Mouse (Mus musculus): Measurements from ENCODE around the gene Sh3glb1. TPM values are rescaled to one million over a fixed set of nuclear protein-coding genes. Genes with fewer than 3 reads are reported as not detected.
"Not testable (repeated sequence)": the region's sequence is repeated elsewhere in the genome, so short reads cannot be mapped to it uniquely, and the experiment has no call there.

Gene Sh3glb1
- total RNA-seq (2021): 100 to 1,000 TPM; 289 to 299 TPM
- long read RNA-seq, experiment 1, transcript Sh3glb1-201 (9 exons, 3,961 nt): major isoform, 217 of 571 reads
- long read RNA-seq, experiment 1, transcript Sh3glb1-204 (10 exons, 2,584 nt): minor isoform, 85 of 571 reads
- long read RNA-seq, experiment 1, partial matches to known transcripts: 123 of 571 reads
- long read RNA-seq, experiment 1, other reads (novel, unspliced or antisense): 146 of 571 reads
- long read RNA-seq, experiment 2, transcript Sh3glb1-201 (9 exons, 3,961 nt): major isoform, 244 of 493 reads
- long read RNA-seq, experiment 2, transcript Sh3glb1-204 (10 exons, 2,584 nt): minor isoform, 71 of 493 reads
- long read RNA-seq, experiment 2, partial matches to known transcripts: 69 of 493 reads
- long read RNA-seq, experiment 2, other reads (novel, unspliced or antisense): 109 of 493 reads

DNA sequence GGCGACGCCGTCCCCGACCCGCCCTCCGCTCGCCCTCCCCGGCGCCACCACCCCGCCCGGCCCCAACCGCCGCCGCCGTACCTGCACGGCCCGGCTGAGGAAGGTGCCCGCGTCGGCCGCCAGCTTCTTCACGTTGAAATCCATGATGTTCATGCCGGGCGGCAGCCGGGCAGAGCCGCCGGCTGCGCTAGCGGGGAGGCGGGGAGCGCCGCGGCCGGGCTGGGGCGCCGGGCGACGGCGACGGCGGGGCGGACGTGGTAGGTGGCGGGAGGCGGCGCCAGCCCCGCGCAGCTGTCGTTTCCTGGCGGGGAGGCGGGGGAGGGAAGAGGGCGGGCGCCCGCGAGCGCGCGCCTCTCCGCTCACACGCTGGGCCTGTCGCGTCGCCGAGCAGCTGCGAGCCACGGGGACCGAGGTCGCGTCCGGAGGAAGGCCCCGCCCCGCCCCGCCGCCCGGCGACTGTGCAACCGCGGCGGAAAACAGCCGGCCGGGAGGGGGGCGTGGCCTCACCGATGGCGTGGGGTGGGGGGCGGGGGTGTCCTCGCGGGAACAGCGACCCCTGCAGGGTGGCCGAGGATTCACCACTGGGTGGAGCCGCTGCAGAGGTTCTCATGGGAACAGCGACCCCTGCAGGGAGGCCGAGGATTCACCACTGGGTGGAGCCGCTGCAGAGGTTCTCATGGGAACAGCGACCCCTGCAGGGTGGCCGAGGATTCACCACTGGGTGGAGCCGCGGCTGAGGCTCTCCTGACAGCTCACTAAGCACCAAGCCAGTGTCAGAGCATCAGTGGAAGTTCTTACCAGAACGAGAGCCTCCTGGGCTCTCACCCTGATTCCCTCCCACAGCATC is at the start of gene Sh3glb1:
Gene Sh3glb1 (minus strand): TSS at position 435 of the 847 bp plus-strand sequence.
- DNase-seq: peak; percentile 95

DNA sequence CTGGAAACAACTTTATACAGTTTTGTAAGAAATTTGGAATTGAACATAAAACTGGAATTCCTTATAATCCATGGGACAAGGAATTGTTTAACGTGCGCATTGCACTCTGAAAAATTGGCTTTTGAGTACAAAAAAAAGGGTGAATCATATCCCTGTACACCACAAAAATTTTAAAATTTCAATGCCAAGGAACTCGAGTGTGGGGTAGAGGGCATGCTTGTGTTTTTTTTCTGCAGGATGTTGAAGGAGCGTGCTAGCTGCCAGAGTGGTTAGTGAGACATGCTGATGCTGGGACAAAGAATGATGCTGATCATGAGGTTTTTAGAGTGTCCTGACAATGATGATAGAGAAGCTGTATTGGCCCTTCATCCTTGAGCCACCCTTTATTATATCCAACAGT is 45.0 kb upstream of the Sh3glb1 start:
- DNase-seq: no peak

DNA sequence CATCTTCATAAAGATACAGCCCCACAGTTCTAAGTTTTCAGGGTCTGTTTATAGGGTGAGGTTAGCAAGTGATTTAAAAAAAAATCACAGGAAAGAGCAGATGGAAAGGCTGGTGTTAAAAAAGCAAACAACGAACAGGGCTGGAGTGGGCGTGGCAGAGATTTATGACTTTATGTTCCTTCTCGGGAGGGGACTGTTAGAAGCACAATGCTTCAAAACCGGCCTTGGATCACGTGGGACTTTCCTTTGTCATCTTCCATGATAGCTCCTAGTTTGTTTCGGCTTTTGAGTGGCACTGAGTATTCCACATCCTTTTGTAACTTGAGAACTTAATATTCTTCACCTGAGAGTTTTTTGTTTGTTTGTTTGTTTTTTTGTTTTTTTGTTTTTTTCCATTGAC is 41.3 kb upstream of the Sh3glb1 start:
- DNase-seq: no peak

DNA sequence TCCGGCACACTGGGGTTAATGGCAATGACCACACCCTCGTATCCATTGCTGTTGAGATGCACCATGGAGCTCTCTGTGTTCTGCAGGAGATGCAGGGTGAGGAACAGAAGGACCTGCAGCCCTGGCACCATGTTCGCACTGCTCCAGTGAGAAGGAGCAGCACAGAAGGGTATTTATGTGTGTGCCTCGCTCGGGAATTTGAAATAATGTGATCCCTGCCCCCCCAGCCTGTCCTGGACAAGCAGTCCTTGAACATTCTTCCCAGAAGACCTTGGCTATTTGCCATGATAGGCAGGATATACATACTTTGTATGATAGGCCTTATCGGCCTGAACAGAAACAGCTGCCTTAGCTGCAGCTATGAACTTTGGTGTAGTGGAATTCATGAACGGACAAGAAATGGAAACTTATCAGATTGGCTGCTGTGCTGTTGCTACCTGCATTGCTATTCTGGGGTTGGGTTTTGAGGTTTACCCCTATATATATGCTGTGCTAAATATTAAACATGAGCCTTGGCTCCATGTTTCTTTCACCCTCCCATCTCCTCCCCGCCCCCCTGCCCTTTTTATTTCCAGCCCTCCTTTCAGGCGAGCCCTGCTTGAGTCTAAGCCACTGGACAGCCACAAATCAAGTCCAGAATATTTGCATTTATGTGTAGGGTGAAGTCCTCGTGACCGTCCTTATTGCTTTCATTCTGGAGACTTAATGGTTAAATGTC is 40.6 kb upstream of the Sh3glb1 start, which contains the start of gene Clca3a1:
Gene Clca3a1 (minus strand): TSS at position 386 of the 718 bp plus-strand sequence.
- DNase-seq: no peak

DNA sequence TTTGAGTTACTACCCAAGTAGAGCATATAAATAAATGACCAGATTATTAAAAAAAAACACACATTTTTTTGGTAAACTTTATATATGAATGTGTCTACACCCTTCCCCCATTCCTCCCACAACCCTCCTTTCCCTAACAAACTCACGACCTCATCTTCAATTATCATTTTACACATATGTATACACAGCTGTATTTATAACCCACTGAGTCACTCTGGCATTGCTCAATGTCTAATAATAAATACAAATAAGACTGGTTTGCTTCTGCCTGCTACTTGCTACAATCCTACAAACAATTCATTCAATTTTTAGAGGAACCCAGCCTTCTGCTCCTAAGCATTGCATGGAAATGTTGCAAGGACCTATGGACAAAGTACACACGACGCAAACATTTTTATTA is 39.6 kb upstream of the Sh3glb1 start:
- no peak for DNase-seq

DNA sequence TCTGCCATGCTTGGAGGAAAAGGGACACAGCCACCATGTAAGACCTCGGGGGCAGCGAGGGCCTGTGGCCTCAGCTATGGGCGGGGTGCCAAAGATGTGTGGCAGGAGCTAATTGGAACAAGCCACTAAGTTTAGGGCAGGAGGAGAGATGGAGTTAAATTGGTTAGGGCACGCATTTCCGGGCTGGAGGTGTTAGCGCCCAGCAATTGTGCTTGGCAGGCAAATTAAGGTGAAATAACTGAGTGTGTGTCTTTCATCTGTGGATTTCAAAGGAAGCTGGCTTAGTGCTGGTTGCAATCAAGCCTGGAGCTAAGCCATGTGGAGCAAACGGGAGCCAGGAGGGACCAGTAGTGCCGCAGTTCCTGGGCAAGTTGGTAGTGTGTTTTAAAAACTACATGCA is 36.0 kb upstream of the Sh3glb1 start:
- DNase-seq: not testable (repeated sequence)

DNA sequence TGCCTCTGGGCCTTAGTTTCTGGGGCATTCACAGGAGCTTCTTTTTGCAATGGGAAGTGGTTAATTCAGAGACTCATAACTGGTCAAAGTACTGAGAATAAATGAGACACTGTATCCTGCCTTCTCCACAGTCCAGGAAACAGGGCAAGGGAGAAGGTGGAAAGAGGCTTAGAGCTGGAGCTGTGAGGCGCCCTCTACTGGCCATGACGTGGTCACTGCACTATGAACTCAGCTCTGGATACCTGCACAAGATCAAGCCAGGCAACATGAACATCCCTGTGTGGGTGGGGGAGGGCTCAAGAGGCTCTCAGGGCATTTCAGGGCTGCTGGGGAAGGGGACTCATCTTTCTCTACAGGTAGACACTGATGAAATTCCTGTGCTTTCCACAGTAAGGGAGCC is 33.0 kb upstream of the Sh3glb1 start:
- no peak for DNase-seq

DNA sequence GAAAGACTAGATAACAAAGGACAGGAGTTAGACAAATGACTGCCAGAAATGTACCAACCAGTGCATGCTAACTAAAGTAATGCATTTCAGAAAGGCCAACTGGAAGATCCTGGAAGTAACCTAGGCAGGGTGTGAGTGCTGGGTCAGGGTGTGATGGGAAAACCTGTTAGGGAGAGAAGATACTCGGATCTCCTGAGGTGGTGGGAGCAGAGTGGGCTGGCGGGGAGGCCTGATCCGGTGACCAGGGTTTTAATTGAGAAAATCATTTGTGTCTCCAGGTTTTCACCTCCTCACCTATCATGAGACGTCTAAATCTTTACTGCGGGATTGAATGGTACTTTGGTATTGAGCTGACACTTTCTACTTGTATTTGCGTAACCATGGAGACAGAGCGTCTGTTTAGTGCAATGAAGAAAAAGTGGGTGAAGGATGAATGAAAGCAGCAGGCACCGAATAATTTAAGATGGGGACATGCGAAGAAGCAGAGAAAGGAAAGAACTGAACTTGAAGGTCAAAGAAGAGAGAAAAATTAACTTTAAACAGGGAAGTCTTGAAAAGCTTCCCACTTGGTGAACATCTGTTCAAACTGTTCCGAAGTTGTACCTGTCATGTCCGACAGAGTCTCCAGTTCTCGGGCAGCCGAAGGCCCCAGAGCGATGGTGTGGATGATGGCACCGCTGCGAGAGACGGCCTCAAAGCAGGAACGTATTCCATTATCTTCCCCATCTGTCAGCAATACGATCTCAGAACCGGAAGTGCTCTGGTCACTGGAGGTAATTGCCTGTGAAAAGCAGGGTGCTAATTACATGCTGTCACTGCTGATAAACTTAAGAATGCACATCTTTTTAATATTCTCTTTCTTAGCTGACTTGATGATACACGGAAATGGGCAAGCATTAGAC is 29.2 kb upstream of the Sh3glb1 start:
- not testable (repeated sequence) for DNase-seq

DNA sequence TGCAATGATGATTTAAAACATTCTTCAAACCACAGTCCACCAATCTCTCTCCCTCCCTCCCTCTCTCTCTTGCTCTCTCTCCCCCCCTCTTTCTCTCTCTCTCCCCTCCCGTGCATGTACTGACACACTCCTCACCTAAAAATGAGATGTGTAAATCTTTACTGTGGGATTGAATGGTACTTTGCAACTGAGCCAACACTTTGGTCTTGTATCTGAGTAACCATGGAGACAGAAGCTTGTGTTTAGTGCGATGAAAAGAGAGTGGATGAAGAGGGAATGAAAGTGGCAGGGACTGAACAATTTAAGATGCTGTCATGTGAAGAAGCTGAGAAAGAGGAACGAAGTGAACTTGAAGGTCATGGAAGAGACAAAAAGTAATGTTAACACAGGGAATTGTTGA is 27.6 kb upstream of the Sh3glb1 start:
- DNase-seq: not testable (repeated sequence)

DNA sequence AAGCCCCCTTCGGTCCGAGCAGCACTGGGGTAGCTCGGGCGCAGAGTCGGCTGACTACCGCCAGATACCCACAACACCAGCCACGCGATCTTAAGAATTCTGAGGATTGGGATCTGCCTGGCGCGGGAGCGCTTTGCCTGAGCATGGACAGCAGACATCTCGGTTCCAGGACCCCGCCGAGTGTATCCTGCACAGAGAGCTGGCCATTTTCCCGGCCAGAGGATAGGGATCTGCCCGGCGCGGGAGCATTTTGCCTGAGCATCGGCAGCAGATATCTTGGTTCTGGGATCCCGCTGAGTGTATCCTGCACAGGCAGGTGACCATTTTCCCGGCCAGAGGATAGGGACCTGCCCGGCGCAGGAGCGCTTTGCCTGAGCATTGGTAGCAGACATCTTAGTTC is 18.3 kb upstream of the Sh3glb1 start:
- DNase-seq: not testable (repeated sequence)

DNA sequence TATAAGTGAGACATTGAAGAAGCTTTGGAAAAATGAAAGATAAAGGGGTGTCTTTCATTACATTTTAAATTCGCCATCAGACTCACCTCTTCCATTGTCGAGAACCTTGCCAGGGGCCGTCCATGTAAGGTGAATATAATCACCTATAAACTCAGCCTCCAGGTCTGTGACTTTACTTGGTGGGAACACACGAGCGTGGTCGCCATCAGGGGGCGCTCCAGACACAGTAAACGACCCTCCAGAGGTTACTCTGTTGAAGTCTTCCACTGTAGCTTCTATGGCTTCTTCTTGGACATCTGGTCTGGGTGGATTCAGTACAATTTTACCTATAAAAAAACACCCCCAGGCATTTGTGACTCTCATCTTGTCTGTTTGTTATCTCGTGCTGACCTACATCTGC is 16.7 kb upstream of the Sh3glb1 start:
- no peak for DNase-seq

DNA sequence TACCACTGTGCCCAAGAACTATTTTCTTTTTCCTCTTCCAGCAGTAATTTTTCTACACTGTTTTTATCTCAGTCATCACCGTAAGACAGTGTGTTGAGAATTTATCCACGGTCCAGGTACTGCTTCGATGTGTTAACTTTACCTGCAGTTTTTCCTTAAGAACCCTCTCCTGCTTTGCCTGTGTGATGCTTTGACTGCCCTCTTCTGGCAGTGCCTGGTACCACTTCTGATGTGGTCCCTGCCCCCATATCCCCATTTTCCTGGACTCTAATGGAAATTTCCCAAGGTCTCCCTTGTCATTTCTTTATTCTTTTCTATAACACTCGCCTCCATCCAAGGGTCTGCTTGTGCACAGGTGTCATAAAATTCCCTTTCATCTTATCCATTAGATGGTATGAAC is 3.3 kb upstream of the Sh3glb1 start:
- DNase-seq: peak; percentile 17

DNA sequence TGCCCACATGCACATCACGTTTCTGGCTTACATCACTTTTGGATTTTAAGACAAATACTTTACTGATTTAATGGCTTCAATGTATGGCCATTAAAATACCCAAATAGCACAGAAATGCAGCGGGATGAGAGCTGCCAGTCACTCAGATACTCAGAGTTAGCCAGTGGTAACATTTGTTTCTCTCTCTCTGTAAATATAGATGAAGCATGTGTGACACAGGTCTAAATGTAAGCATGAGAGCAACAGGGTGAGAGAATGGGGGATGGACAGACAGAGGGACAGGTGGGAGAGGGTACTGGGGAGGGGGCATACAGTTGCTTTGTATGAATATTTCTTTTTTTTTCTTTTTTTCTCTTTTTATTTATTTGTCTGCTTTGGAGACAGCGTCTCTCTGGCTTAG is 2.4 kb upstream of the Sh3glb1 start:
- DNase-seq: not testable (repeated sequence)

DNA sequence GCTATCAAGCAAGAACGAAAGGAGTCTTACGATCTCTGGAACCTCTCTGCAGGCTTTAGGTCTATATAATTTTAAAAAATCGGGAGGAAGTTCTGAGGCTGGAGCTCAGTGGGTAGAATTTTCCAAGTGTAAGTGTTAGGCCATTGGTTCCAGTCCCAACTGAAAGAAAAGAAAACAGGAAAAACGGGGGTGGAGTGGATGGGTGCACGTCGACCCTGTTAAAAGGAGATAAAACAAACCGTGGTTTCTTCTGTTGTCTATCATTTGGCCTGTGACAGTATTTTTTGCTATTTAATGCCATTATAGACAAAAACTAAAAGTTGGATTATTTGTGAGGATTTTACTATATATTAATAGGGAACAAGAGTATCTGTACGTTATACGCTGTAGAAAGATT is 1.7 kb upstream of the Sh3glb1 start:
- no peak for DNase-seq

DNA sequence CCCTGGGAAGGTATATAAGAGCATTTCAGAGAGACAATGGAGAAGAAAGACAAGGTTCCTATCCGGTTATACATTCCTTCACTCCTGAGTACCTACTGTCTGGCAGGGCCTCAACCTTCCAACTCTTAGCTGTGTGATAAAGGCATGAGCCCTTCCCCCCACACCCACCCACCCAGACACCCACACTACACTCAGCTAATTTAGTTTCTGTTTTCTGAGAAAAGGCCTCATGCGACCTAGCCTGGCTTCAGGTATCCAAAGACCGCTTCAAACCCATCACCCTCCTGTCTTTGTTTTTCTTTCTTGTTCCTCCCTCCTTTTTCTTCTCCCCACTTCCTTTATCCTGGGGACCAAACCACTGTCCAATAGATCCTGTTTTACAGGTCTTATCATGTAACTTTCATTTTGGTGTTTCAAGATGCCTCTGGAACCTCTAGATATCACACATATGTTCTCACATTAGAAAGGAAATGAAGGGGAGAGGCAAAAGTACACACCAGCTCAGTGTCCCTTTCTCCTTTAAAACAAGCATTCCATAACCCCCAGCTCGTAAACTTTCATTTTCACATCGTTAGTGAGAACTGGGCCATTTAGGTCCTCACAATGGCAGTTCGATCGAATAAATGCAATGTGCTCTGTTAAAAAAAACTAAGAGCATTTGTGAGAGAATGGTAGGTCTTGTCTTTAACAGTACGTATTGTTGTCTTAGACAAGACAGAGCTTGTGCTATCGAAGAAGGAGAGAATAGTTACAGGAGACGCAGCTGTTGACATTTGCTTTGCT is 1.1 kb upstream of the Sh3glb1 start:
- DNase-seq: no peak

DNA sequence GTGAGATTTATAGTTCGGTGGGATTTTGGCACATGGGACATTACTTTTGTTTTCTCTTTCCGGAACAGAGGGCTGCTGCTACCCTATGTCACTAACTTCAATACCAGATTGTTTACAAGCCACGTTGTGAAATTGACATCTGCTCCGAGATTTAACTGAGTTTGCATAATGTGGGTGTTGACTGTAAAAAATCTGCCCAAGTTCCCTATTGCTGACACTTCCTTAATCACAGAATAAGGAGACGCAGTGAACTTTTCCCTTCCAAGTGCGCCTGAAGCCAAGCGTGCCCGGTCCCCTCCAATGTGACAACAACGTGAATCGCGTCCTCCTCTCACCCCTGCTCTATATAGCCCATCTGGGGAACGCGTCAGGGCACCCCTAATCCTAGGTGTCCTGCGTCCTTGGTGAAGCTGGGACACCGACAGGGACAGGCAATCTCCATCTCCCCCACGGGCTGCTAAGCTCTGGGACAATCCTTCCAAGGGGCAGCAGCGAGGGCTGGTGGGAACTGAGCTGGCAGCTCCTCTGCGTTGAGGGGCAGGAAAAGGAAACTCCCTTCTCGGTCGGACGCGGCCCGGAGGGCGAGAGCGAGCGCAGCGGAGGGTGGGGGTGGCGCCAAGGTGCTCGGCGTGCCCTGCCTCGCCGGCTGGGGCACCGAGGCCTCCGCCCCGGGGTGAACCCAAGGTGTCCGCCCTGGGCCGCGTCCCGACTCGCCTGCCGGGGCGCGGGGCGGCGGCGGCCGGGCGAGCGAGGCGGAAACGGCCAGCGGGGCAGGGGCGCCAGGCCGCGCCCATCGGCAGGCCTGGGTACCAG is 841 bp downstream of the Sh3glb1 start:
- DNase-seq: peak; percentile 70

DNA sequence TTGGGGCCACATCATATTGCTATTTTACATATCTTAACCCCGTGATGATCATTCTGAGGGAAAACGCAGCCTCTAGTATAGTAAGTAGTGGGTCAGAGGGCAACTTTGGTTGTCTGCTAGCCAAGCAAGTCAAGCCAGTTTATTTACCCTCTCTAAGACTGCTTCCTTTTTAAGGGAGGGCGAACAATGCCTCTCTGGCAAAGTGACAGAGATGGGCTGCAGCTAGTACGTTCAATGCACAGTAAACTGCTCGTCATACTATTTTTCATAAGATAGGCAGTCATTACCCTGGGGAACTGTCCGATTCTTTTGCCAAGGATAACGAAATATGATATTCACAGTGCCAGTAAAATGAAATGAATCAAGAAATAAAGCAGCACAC is 1.4 kb downstream of the Sh3glb1 start:
- no peak for DNase-seq

DNA sequence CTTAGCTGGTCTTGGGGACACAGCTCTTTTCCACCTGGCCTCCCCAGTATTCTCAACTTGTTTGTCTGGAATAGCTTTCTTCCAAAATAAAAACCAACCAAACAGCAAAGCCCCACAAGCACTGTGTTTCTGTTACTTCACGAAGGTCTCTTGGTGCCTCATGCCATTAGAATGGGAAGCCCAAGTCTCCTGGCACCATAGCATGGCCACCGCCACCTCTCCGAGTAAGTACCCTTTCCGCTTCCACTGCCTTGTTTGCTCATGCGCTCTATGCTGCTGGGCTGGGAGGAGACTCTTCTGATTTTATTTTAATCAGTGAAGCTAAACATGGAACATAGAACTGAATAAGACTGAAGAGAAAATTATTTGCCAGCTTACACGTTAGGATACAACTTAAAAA is 2.3 kb downstream of the Sh3glb1 start:
- DNase-seq: no peak

DNA sequence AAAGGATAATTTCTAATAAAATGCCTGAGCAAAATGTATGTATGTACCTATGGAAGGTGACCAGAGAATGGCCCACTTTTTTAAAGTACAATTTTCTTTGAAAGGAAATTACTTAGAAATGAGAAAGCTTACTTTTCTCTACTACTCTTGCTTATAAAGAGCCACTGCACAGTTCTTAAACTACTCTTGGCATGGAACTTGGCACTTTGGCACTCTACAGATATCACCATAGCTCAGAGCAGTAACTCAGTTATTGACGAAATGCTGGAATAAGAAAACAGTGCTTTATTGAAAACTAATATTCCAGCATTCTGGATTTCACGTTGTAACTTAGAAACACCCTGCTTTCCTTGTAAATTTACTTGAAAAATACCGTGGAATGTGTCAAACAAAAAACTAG is 3.0 kb downstream of the Sh3glb1 start:
- no peak for DNase-seq

DNA sequence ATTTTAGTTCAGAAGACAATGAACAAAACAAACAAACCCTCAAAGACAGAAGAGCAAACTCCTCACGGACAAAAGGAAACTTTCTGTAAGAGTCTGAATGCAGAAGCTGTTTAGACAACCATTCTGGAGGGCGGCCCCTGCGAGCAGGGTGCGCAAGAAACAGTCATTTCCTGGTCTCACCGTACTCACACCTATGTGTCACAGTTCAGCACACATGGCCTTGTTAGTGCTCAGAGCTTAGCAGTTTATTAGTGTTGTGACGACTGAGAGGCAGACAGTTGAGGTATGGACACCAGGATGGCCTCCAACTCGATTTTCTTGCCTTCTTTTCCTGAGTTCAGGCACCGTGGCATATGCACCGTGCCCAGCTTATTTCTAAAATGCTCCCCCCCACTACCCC is 4.2 kb downstream of the Sh3glb1 start:
- DNase-seq: no peak
